Mouse (Mus musculus): Measurements from ENCODE around the gene Rffl.

DNA sequence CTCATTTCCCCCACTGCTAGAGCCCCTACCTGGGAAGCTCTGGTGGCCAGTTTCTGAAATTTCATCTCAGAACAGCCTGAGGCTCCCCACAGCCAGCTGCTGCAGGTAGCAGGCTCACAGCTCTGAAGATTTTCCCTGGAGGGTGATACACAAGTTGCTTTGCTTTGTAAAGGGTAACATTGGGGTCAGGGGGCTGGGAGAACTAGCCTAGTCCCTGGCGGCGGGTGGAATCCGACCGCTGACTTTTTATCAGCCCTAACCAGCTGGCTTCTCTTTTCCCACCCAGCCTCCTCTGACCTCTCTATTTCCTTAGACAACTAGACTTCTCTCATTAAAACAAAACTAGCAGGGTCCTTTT is 25.0 kb downstream of the Rffl start:
- no peak for TF ChIP-seq POLR2A (IDR thresholded peaks at IDR 0.05; ENCODE audit: borderline replicate concordance, extremely low read depth, insufficient read depth, insufficient read length, poor library complexity, severe bottlenecking)
- TF ChIP-seq CTCF (IDR thresholded peaks at IDR 0.05; ENCODE audit: borderline replicate concordance, extremely low read depth, insufficient read depth, insufficient read length) = no peak

Measured in brain, embryonic 14.5 days (tissue).